In the genomic region with DNA sequence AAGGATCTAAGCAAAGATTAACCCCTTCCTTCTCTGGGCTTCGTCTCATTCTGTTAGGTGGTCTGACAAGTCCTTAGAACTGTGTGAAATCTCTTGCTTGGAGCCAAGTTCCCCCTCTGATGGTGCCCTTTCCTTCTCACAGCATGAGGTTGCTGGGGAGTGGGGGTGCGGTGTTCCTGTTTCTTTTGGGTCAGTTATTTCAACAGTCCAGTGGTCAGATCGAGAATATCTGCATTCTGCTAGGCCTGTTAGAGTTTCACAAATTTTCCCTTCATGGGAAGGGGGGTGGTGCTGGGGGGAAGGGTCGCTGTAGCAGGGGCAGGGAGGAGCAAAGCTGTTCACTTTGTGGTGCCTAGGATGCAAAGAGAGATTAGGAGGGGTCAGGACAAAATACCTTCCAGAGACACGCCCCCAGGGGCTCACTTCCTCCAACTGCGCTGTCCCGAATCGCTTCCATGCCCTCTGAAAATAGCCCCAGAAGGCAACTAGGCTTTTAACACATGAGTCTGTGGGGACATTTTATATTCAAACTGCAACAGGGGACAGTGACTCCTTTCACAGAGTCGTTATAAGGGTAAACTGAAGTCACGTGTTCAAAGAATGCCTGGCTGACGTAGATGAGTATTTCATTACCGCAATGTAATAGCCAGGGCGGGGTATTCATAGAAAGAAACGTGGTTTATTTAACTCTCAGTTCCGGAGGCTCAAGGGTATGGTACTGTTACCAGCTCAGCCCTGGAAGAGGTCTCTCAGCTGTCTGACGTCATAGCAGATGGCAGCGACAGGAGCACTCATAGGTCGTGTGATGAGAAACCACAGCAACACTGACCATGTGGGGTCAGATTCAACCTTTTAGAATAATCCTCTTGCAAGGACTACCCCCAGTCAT, we compare ENCODE assay signal across 8 mouse cellular contexts.
A peak's percentile ranks its signal among the peaks of the same experiment; 100 is the strongest.
DNase-seq lines count a peak whose midpoint lies in the region; ATAC-seq lines count a peak whose summit lies in the region.

No protein-coding gene starts in this region.

- no peaks in the 10 kb centered on the region for H3K27me3 ChIP-seq in heart, embryonic 16.5 days (ENCODE audit: control insufficient read depth, insufficient read depth, low read length)
- no peaks in the 10 kb centered on the region for H3K27me3 ChIP-seq in embryonic facial prominence, embryonic 11.5 days (ENCODE audit: control insufficient read depth, insufficient read depth, low read length)
- no peaks in the 10 kb centered on the region for H3K27me3 ChIP-seq in limb, embryonic 13.5 days

- peak overlapping the region; percentile 55 for H3K4me2 ChIP-seq in heart, embryonic 16.5 days (ENCODE audit: low read depth, low read length)
- H3K4me2 ChIP-seq in embryonic facial prominence, embryonic 11.5 days (ENCODE audit: low read depth, low read length), result peak overlapping the region; percentile 27
- H3K4me2 ChIP-seq in limb, embryonic 13.5 days (replicated peaks), result peak overlapping the region; percentile 50

- H3K4me3 ChIP-seq in heart, embryonic 16.5 days (ENCODE audit: low read length), result peak overlapping the region; percentile 22
- H3K4me3 ChIP-seq in embryonic facial prominence, embryonic 11.5 days (ENCODE audit: low read depth, low read length), result 0 out of 2 replicates have a peak overlapping the region, but pooled peaks have one; percentile 14
- peak overlapping the region; percentile 15 for H3K4me3 ChIP-seq in limb, embryonic 13.5 days

- H3K4me1 ChIP-seq in heart, embryonic 16.5 days (ENCODE audit: control insufficient read depth, insufficient read depth, low read length), result no peaks in the 10 kb centered on the region
- no peaks in the 10 kb centered on the region for H3K4me1 ChIP-seq in embryonic facial prominence, embryonic 11.5 days (ENCODE audit: control insufficient read depth, insufficient read depth, low read length)
- H3K4me1 ChIP-seq in limb, embryonic 13.5 days, result no peaks in the 10 kb centered on the region

- 19% methylated on average over 18 of the region's 18 CpGs for WGBS in heart, embryonic 16.5 days
- 22% methylated on average over 18 of the region's 18 CpGs for WGBS in embryonic facial prominence, embryonic 11.5 days
- WGBS in limb, embryonic 13.5 days, result 22% methylated on average over 18 of the region's 18 CpGs

- no peak for DNase-seq in heart, adult 11 months
- DNase-seq in embryonic facial prominence, embryonic 11.5 days (ENCODE audit: low spot score), result peak; percentile 33
- DNase-seq in neural tube, embryonic 10.5 days (ENCODE audit: extremely low spot score, low spot score), result peak; percentile 14
- DNase-seq in layer of hippocampus, adult 11-12 months (ENCODE audit: low spot score), result no peak
- DNase-seq in left cerebral cortex, postnatal 14 days (ENCODE audit: low spot score in 2 of 2), result no peak
- no peak for DNase-seq in right cerebral cortex, adult 18-20 months

- no peaks in the 10 kb centered on the region for H3K36me3 ChIP-seq in heart, embryonic 16.5 days (ENCODE audit: control insufficient read depth, insufficient read depth)
- no peaks in the 10 kb centered on the region for H3K36me3 ChIP-seq in embryonic facial prominence, embryonic 11.5 days (replicated peaks; ENCODE audit: control insufficient read depth, insufficient read depth, low read depth, low read length)
- H3K36me3 ChIP-seq in limb, embryonic 13.5 days, result no peaks in the 10 kb centered on the region

- intact Hi-C loops in left cerebral cortex, postnatal 14 days (cut with DNase I), result no loop called here

- H3K27ac ChIP-seq in heart, embryonic 16.5 days (ENCODE audit: low read length), result no peak overlapping the region
- no peak overlapping the region for H3K27ac ChIP-seq in embryonic facial prominence, embryonic 11.5 days (replicated peaks; ENCODE audit: low read depth, low read length)
- no peak overlapping the region for H3K27ac ChIP-seq in limb, embryonic 13.5 days

- ATAC-seq in heart, embryonic 16.5 days (replicated peaks; ENCODE audit: extremely low read depth, insufficient read depth, low FRiP score), result no peak; the same call in 1 of the 2 replicates
- ATAC-seq in embryonic facial prominence, embryonic 11.5 days (replicated peaks; ENCODE audit: insufficient number of reproducible peaks, low FRiP score, low TSS enrichment, low read depth), result no peak
- no peak for ATAC-seq in limb, embryonic 13.5 days (ENCODE audit: low FRiP score, low read depth)

- no peaks in the 10 kb centered on the region for H3K9me3 ChIP-seq in heart, embryonic 16.5 days (replicated peaks; ENCODE audit: control insufficient read depth, low read length)
- no peaks in the 10 kb centered on the region for H3K9me3 ChIP-seq in embryonic facial prominence, embryonic 11.5 days (replicated peaks; ENCODE audit: control insufficient read depth, low read length)
- no peaks in the 10 kb centered on the region for H3K9me3 ChIP-seq in limb, embryonic 13.5 days

- peak overlapping the region; percentile 26; the same call in 1 of the 2 replicates for H3K9ac ChIP-seq in heart, embryonic 16.5 days (ENCODE audit: low read length)
- no peak overlapping the region for H3K9ac ChIP-seq in embryonic facial prominence, embryonic 11.5 days (replicated peaks; ENCODE audit: low read length)
- H3K9ac ChIP-seq in limb, embryonic 13.5 days, result no peak overlapping the region

Comparison
In these comparisons a context has a peak if more than half of its experiments do, and no peak if none do; other contexts are left out.
1. DNase-seq: peak in embryonic facial prominence, embryonic 11.5 days (single experiment) and neural tube, embryonic 10.5 days (single experiment); none in heart, adult 11 months (single experiment), layer of hippocampus, adult 11-12 months (single experiment), left cerebral cortex, postnatal 14 days (0 of 2) and right cerebral cortex, adult 18-20 months (single experiment).
2. Peak in every context shown above with its lines, with median percentiles within 50 percentile points of each other: H3K4me2 ChIP-seq and H3K4me3 ChIP-seq.